Mouse (Mus musculus) liver, embryonic 15.5 days (tissue): ENCODE measurements around the gene Mcm8. TPM values are rescaled to one million over a fixed set of nuclear protein-coding genes. Genes with fewer than 3 reads are reported as not detected.

Experiments used
- ATAC-seq: fragments of 200-750 bp; cut with Nextera tagmentation; 2 replicates; pipeline ENCODE4 v1.8.0; 2017; ENCODE audit warnings: moderate number of reproducible peaks, mild to moderate bottlenecking, moderate library complexity; ENCODE audit not compliant: insufficient read depth
- H3K27ac ChIP-seq: fragments of 300-500 bp; sonication (generic); replicated peaks from 2 replicates; pipeline ENCODE4 v1.5.1; 2015; ENCODE audit warnings: mild to moderate bottlenecking, inconsistent platforms
- H3K27me3 ChIP-seq: fragments of 300-500 bp; sonication (generic); 2 replicates; pipeline ENCODE4 v1.6.1; 2015; ENCODE audit warnings: mild to moderate bottlenecking, inconsistent platforms
- H3K36me3 ChIP-seq: fragments of 300-500 bp; sonication (generic); replicated peaks from 2 replicates; pipeline ENCODE4 v1.6.1; 2015; ENCODE audit warnings: moderate library complexity, mild to moderate bottlenecking, inconsistent platforms
- H3K4me1 ChIP-seq: fragments of 300-500 bp; sonication (generic); replicated peaks from 2 replicates; pipeline ENCODE4 v1.6.1; 2015; ENCODE audit warnings: inconsistent platforms
- H3K4me2 ChIP-seq: fragments of 300-500 bp; sonication (generic); 2 replicates; pipeline ENCODE4 v1.6.1; 2015; ENCODE audit warnings: moderate library complexity, mild to moderate bottlenecking, inconsistent platforms
- H3K4me3 ChIP-seq: fragments of 300-500 bp; sonication (generic); replicated peaks from 2 replicates; pipeline ENCODE4 v1.5.1; 2015; ENCODE audit warnings: mild to moderate bottlenecking, inconsistent platforms
- H3K9ac ChIP-seq: fragments of 300-500 bp; sonication (generic); 2 replicates; pipeline ENCODE4 v1.6.1; 2015; ENCODE audit warnings: moderate library complexity, mild to moderate bottlenecking, inconsistent platforms
- H3K9me3 ChIP-seq: fragments of 300-500 bp; sonication (generic); replicated peaks from 2 replicates; pipeline ENCODE4 v1.6.1; 2016; ENCODE audit warnings: inconsistent platforms
- WGBS: fragments of 180-500 bp; shearing (Covaris S2); methylation state at CpG from one replicate; pipeline ENCODE4 v1.1.7; 2015; ENCODE audit warnings: mixed read lengths; ENCODE audit not compliant: insufficient replicate concordance; 5-methylcytosine and 5-hydroxymethylcytosine counted together
- polyA plus RNA-seq: library from polyadenylated mRNA; unstranded; fragments of >200 nt; fragmentation: Nextera tagmentation; extraction: Ambion mirVana; gene quantifications from 2 replicates; pipeline ENCODE4 v1.2.1, GENCODE M21; 2015

Mcm8 gene
- polyA plus RNA-seq, 1 experiment from 2014 or later = 5.9 TPM

DNA sequence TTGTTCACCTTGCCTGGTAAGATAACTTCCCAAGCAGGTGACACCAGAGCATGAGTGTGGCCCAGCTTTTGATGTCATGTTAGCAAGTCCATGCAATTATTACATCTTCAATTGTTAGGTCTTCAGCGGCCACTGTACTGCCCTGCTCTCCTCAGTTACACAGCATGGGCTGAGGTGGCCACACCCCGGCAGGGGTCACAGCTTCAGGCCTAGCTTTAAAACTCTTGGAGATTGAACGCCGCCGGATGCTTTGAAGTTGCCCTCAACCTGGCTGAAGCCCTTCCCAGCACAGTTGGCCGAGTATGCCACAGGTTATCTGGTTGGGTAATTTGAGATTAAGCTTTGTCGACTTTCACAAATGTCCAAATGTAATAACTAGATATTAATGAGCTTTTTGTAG is 31.6 kb downstream of the Mcm8 start:
- peaks cover 21% of the 10 kb centered on the region for H3K36me3 ChIP-seq
- ATAC-seq = no peak
- peak overlapping the region; percentile 82 for H3K9ac ChIP-seq
- H3K4me1 ChIP-seq = peaks cover 38% of the 10 kb centered on the region
- WGBS = 32% methylated on average over 7 of the region's 7 CpGs
- no peak overlapping the region for H3K27ac ChIP-seq
- no peaks in the 10 kb centered on the region for H3K9me3 ChIP-seq
- no peaks in the 10 kb centered on the region for H3K27me3 ChIP-seq
- peak overlapping the region; percentile 80 for H3K4me3 ChIP-seq
- H3K4me2 ChIP-seq = peak overlapping the region; percentile 87

DNA sequence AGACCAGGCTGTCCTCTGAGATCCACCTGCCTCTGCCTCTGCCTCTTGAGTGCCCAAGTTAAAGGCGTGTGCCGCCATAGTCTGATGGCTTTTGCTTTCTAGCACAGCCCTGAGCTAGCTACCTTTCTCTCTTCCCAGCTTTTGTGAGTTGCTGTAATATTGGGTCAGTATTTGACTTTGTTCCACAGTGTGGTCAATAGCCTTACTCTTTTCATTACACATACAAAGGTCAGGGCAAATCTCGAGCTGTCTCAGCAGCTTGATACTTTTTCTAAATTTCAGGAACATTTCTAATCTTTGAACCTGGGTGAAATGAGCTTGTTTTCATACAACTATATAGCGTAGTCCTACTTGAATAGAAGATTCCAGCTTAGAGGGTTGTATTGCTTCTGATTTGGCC is 32.4 kb downstream of the Mcm8 start:
- Histone ChIP-seq H3K27ac (0 out of 2 replicates have a peak overlapping the region, but pooled peaks have one; percentile 11), H3K4me2 (peak overlapping the region; percentile 87), H3K9ac (no peak overlapping the region), H3K36me3 (peaks cover 17% of the 10 kb centered on the region), H3K4me3 (0 out of 2 replicates have a peak overlapping the region, but pooled peaks have one; percentile 80), H3K9me3 (no peaks in the 10 kb centered on the region), H3K27me3 (no peaks in the 10 kb centered on the region), H3K4me1 (peaks cover 38% of the 10 kb centered on the region)
- no peak for ATAC-seq
- 80% methylated on average over 4 of the region's 4 CpGs for WGBS

DNA sequence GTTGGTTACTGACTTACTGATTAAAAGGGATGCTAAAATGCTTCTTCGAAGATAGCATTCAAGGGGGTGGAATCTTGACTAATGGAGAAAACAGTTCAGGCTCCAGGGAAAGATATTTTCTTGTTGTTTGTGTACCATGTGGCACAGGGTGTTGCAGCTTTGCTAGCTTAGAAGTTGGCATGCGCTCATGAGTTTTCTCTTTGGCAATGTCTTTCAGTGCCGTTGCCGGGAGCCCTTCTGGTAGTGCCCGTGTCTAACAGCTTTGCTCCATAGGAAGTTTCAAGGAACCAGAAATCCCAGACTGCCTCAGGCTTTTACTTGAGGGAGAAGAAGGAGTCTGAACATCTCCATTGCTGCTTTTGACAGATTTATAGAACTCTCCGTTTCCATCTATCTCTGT is 33.2 kb downstream of the Mcm8 start:
- peaks cover 38% of the 10 kb centered on the region for H3K4me1 ChIP-seq
- H3K9ac ChIP-seq = no peak overlapping the region
- 82% methylated on average over 6 of the region's 6 CpGs for whole genome bisulfite sequencing
- ATAC-seq = no peak
- H3K4me2 ChIP-seq = no peak overlapping the region
- no peak overlapping the region for H3K27ac ChIP-seq
- H3K27me3 ChIP-seq = no peaks in the 10 kb centered on the region
- H3K9me3 ChIP-seq = no peaks in the 10 kb centered on the region
- H3K4me3 ChIP-seq = no peak overlapping the region
- peaks cover 17% of the 10 kb centered on the region for H3K36me3 ChIP-seq

DNA sequence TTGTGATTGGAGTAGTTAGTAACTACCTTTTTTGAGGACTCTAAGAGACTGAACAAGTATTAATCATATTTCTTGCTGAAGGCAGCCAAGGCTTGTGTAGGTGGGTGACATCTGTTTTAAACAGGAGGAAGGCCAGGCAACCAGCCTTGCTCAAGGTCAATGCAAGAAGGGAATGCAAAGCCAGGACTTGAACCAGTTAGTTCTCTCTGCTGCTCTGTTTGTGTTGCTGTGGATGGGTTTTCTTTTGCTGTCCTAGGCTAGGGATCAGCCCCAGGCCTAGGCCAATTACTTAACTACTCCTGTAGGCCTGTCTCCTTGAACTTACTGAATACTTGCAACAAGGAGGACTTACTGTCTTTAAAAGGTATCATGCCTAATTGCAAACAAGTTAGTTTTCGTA is 37.1 kb downstream of the Mcm8 start:
- Histone ChIP-seq H3K4me3 (no peak overlapping the region), H3K27me3 (no peaks in the 10 kb centered on the region), H3K36me3 (peaks cover 14% of the 10 kb centered on the region), H3K9me3 (no peaks in the 10 kb centered on the region), H3K4me1 (peaks cover 24% of the 10 kb centered on the region), H3K9ac (no peak overlapping the region), H3K4me2 (no peak overlapping the region), H3K27ac (no peak overlapping the region)
- no peak for ATAC-seq
- WGBS = 70% methylated on average over 1 of the region's 1 CpGs

DNA sequence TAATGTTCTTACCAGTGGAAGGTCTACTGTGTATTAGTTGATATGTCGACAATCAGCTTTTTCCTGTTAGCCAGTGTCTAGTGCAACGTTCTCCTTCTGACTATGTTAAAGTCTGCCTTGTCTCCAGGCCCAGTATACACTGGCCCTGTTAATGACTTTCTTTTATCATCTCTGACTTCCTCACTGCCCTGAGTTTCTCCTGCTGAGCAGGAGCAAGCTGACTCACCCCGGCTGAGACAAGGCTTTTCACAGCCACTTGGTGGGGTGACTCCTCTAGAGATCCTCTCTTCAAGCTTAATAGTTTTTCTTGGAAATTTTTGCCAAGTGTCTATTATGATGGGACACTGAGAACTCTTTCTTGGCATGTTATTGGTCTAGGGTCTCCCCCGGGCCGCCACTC is 40.4 kb downstream of the Mcm8 start:
- Histone ChIP-seq H3K9ac (no peak overlapping the region), H3K9me3 (no peaks in the 10 kb centered on the region), H3K36me3 (0 out of 2 replicates have a peak, but pooled peaks cover 4% of the 10 kb centered on the region), H3K27me3 (no peaks in the 10 kb centered on the region), H3K4me2 (no peak overlapping the region), H3K27ac (no peak overlapping the region), H3K4me3 (no peak overlapping the region), H3K4me1 (peaks cover 9% of the 10 kb centered on the region; the same call in 1 of the 2 replicates)
- no peak for ATAC-seq
- WGBS = 55% methylated on average over 5 of the region's 5 CpGs

DNA sequence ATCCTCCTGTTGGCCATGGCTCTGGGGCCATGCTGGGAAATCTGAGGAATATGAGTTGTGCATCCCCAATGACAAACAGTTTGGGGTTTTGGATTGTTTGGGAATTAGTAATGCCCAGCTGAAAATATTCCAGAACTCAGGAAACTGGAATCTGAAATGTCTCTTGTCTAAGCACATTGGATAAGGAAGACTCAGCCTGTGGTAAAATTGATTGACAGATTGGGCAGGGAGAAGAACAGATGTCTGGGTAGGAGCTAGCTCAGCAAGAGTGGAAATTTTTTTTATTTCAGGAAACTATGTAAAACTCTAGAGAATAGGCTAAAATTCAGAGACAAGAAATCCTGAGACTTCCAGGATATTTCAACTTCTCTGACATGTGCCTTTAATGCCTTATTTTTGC is 44.5 kb downstream of the Mcm8 start:
- Histone ChIP-seq H3K27ac (no peak overlapping the region), H3K4me3 (no peak overlapping the region), H3K9ac (no peak overlapping the region), H3K9me3 (no peaks in the 10 kb centered on the region), H3K36me3 (peaks cover 11% of the 10 kb centered on the region; the same call in 1 of the 2 replicates), H3K4me2 (no peak overlapping the region), H3K4me1 (no peaks in the 10 kb centered on the region), H3K27me3 (no peaks in the 10 kb centered on the region)
- no peak for ATAC-seq

DNA sequence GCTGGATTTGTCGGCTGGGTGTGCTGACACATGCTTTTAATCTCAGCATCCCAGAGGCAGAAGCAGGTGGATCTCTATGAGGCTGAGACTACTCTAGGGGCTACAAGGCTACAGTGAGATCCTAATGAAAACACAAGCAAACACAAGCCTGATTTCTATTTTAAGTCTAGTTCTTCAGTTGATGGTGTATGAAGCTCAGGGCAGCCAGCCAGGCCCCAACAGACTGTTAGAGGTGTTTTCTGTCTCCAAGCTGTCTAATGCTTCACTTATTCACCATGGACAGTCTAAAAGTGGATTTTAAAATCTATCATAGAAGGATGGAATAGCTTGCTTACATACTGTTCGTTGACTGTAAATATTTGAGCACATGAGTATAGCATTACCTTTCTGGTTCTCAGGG is 45.5 kb downstream of the Mcm8 start:
- peaks cover 14% of the 10 kb centered on the region; the same call in 1 of the 2 replicates for H3K36me3 ChIP-seq
- ATAC-seq = no peak
- WGBS = 74% methylated on average over 2 of the region's 2 CpGs

DNA sequence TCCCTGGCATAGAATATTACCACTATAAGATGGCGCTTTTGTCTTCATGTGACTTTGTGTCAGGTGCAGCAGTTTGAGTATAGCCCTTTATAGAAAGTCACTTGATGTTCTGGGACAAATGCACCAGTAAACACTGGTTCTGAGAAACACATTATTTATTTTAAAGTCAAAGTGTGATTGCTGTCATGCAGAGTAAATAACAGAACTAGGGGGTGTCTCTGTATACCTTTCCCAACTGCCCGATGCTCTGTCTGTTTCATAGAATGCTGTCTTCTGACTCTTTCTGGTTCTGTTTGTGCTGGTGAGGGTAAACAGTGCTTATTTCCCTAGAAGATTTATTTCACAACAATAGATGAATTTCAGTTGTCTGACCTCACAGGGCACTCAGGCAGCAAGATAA is 47.4 kb downstream of the Mcm8 start:
- no peak for ATAC-seq
- no peak overlapping the region for H3K4me2 ChIP-seq
- no peak overlapping the region for H3K27ac ChIP-seq
- peaks cover 21% of the 10 kb centered on the region; the same call in 1 of the 2 replicates for H3K36me3 ChIP-seq
- no peaks in the 10 kb centered on the region for H3K9me3 ChIP-seq
- H3K4me1 ChIP-seq = no peaks in the 10 kb centered on the region
- H3K4me3 ChIP-seq = no peak overlapping the region
- H3K27me3 ChIP-seq = no peaks in the 10 kb centered on the region
- 76% methylated on average over 2 of the region's 2 CpGs for WGBS
- no peak overlapping the region for H3K9ac ChIP-seq

More for the DNA sequence above, 45.5 kb downstream of the Mcm8 start:
- H3K9me3 ChIP-seq = no peaks in the 10 kb centered on the region
- no peak overlapping the region for H3K27ac ChIP-seq
- H3K27me3 ChIP-seq = no peaks in the 10 kb centered on the region
- no peak overlapping the region for H3K4me2 ChIP-seq
- H3K4me1 ChIP-seq = no peaks in the 10 kb centered on the region
- no peak overlapping the region for H3K9ac ChIP-seq
- no peak overlapping the region for H3K4me3 ChIP-seq

DNA sequence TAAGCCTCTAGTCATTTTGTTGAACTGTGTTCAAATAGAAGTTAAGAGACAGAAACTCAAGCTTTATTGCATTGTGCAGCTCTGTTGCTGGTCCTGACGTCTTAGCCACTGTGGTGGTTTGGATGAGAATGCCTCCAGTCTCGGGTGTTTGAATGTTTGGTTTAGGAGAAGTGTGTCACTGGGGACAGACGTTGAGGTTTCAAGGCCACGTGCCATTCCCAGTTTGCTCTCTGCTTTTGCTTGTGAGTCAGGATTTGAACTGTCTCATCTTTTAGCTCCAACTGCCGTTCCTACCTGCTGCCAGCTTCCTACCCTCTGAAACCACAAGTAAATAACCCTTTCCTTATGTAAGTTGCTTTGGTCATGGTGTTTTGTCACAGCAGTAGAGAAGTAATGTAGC is 51.6 kb downstream of the Mcm8 start:
- H3K27me3 ChIP-seq = no peaks in the 10 kb centered on the region
- H3K4me2 ChIP-seq = no peak overlapping the region
- no peak overlapping the region for H3K4me3 ChIP-seq
- H3K9me3 ChIP-seq = no peaks in the 10 kb centered on the region
- WGBS = 46% methylated on average over 5 of the region's 5 CpGs
- H3K4me1 ChIP-seq = no peaks in the 10 kb centered on the region
- peaks cover 18% of the 10 kb centered on the region; the same call in 1 of the 2 replicates for H3K36me3 ChIP-seq
- H3K27ac ChIP-seq = no peak overlapping the region
- no peak overlapping the region for H3K9ac ChIP-seq
- no peak for ATAC-seq

DNA sequence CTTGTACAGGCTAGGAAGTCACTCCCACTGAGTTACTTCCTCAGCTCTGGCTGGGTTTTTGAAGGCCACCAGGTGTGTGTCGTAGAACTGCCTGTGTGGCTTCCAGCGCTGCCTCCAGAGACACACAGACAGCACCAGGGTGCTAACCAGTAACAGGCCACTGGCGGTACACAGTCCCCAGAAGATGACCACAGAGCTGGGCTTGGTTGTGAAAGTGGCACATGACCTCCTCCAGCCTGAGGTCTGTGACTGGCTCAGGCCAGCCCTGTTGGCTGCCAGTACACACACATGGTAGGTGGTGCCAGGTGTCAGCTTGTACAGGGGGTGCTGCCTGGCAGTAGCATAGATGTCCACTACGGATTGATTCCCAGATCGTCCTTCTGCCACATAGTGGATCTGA is 53.7 kb downstream of the Mcm8 start:
- no peak for ATAC-seq
- WGBS = 66% methylated on average over 5 of the region's 5 CpGs
- Histone ChIP-seq H3K9ac (no peak overlapping the region), H3K4me3 (no peak overlapping the region), H3K4me1 (no peaks in the 10 kb centered on the region), H3K27me3 (no peaks in the 10 kb centered on the region), H3K36me3 (peaks cover 12% of the 10 kb centered on the region; the same call in 1 of the 2 replicates), H3K4me2 (no peak overlapping the region), H3K27ac (no peak overlapping the region), H3K9me3 (no peaks in the 10 kb centered on the region)

DNA sequence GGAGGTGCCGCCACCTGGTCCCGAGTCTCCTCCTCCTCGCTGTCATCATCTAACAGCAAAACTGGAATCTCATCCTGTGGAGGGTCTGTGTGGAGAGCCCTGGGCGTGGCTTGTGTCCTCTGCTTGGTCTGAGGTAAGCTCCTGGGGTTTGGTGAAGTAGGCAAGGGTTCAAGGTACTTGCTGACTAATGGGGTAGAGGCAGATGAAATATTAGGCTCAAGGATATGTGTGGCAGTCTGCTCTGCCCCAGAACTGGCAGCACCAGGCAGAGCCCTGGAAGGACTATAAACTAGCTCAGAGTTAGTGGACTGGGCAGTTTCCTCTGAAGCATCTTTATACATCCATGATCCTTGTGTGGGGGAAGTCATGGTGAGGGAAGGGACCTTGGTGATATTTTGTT is 54.3 kb downstream of the Mcm8 start:
- no peak overlapping the region for H3K9ac ChIP-seq
- WGBS = 44% methylated on average over 4 of the region's 4 CpGs
- no peak overlapping the region for H3K4me2 ChIP-seq
- no peaks in the 10 kb centered on the region for H3K27me3 ChIP-seq
- H3K9me3 ChIP-seq = no peaks in the 10 kb centered on the region
- H3K4me3 ChIP-seq = no peak overlapping the region
- no peak overlapping the region for H3K27ac ChIP-seq
- H3K4me1 ChIP-seq = no peaks in the 10 kb centered on the region
- no peak for ATAC-seq
- H3K36me3 ChIP-seq = peaks cover 10% of the 10 kb centered on the region; the same call in 1 of the 2 replicates

DNA sequence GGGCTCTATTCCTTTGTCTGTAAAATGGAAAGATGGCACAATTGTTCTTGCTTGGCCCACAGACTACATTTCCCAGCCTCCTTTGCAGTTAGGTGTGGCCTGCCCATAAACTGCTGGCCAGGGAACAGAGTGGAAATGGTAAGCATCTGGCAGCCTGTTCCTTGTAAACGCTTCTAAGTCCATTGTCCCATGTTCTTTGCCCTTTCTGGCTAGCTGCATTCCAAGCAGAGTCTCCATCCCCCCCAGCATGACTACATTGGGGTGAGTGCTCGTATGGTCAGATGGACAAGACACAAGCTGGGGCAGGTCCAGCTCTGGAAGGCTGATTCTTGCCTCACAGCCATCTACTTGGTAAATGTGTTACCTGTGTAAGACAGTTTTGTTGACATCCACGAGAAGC is 55.7 kb downstream of the Mcm8 start:
- Histone ChIP-seq H3K4me1 (no peaks in the 10 kb centered on the region), H3K27ac (no peak overlapping the region), H3K36me3 (0 out of 2 replicates have a peak, but pooled peaks cover 6% of the 10 kb centered on the region), H3K27me3 (peaks cover under 1% of the 10 kb centered on the region; the same call in 1 of the 2 replicates), H3K9me3 (no peaks in the 10 kb centered on the region), H3K4me2 (no peak overlapping the region), H3K9ac (no peak overlapping the region), H3K4me3 (no peak overlapping the region)
- no peak for ATAC-seq
- WGBS = 53% methylated on average over 3 of the region's 3 CpGs
